Mouse (Mus musculus) adrenal gland, postnatal 10 days (tissue): ENCODE results near the gene Car1. TPM values are rescaled to one million over a fixed set of nuclear protein-coding genes. Genes with fewer than 3 reads are reported as not detected.
"Not testable (repeated sequence)": the region's sequence is repeated elsewhere in the genome, so short reads cannot be mapped to it uniquely, and the experiment has no call there.

Source experiments
- DNase-seq: peaks from one replicate; pipeline ENCODE4 v3.0.0; 2021; ENCODE audit warnings: mixed read lengths
- total RNA-seq, 2 experiments: library from RNA; stranded (reverse); gene quantifications; 2 replicates each; pipeline ENCODE4 v1.2.3; 2021

Gene Car1
- total RNA-seq, 2 experiments from 2014 or later, result 2.2 to 3.8 TPM

- not testable (repeated sequence) for DNase-seq
These were observed 25.0 kb downstream of the Car1 start for GRCm38 (mm10) chr3:14783198-14783597.

DNA sequence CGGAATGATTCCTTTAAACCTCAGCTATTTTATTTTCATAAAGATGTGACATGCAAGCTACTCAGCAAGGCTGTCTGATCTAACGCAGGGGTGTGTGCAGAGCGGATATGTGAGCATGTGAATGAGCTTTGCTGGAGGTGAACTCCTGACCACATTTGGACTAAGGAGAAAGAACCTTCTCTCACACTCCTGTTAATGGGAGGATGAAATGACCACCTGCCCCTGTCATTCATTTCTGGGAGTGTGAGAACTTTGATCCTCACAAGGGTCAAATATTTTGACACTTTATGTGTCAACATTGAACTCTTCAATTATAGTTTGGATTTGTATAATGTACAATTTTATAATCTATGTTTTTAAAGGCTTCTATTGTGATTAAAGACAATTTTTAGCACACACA is 25.8 kb downstream of the Car1 start:
- not testable (repeated sequence) for DNase-seq

- DNase-seq, result no peak
These were observed 28.0 kb downstream of the Car1 start for GRCm38 (mm10) chr3:14780212-14780611.

DNA sequence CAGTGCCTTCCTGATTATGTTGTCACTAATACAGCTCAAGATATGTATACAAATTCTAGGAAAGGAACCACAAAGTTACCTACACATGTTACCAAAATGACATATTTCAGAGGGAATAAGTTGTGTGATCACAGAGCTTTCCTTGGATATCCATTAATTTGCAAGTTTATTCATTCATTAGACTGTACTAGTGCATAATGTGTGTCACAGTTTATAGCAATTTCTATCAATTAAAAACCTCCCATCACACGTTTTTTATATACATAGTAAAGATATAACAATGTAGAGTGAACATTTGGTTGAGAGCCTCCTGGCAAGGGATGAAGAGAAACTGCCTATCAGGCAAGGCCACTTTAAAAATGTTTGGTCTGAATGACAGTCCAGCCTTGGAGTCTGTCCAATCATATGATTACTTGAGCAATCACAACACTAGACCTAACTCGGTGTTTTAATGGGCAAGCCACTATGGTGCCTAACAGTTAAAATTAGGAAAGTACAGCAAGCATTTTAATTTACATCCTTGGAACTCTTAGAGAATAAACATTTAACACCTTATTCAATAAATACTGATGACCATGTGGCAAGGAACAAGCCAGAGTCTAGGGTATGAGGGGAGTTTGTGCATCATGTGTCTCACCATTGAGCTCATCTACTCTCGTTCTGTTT is 31.5 kb downstream of the Car1 start:
- not testable (repeated sequence) for DNase-seq

DNA sequence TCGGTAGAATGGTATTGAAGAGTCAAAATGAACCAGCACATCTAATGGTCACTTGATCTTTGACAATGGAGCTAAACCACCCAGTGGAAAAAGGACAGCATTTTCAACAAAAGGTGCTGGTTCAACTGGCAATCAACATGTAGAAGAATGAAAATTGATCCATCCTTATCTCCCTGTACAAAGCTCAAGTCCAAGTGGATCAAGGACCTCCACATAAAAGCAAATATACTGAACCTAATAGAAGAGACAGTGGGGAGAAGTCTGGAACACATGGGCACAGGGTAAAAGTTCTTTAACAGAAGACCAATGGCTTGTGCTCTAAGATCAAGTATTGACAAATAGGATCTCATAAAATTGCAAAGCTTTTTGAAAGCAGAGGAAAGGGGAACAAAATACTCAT is 33.6 kb downstream of the Car1 start:
- not testable (repeated sequence) for DNase-seq

DNA sequence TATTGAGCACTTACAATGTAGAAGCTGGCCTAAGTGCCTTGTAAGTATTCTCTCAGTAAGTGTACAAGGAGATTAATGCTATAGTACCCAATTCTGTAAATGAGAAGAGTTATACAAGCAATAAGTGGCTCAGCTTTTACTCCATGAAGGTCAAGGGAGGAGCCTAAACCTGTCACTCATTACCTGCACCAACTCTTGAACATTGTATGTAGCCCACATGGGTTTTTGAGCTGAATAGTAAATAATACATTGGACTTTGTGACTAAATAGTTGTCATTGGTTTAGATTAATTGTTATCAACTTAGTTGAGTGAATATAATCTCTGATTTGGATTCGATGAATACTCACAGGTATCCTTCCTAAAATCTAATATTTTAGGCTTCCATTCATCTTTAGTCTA is 35.7 kb downstream of the Car1 start:
- DNase-seq, result not testable (repeated sequence)

- DNase-seq, result no peak
These were observed 43.2 kb downstream of the Car1 start for GRCm38 (mm10) chr3:14764755-14765566.

DNA sequence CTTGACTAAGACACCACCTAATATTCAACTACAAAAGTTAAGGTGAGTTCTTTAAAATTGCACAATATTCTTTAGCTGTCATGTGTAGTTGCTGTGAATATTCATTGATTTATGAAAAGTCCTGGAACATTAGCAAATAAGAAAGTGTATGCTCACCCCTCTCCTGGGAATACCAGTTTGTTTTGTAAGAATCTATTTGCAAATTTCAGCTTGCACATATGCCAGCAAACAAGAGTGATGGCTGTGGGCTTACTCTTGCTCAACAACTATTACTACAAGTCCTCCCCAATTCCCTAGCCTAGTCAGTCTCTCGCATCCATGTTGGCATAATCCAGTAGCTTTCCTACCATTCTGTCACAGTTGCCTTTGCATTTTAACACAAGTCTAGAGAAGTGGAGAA is 52.5 kb downstream of the Car1 start:
- DNase-seq, result peak; percentile 15

DNA sequence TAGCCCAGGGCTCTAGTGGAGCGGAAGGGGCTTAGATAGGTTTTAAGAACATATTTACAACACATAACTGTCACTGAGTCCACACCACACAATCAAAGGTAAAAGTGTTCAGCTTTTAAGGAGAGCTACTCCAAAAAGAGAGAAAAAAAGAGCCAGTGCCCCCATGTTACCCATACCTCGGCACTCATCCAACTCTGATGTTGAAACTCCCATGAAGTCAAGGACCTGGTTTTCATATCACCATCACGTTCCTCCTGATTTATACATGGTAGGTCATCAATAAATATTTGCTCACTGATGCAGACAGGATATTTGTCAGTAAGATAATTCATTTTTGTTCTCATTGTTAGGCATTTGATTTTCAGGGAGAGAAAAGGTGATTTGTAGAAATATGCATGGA is 62.1 kb downstream of the Car1 start:
- no peak for DNase-seq

DNA sequence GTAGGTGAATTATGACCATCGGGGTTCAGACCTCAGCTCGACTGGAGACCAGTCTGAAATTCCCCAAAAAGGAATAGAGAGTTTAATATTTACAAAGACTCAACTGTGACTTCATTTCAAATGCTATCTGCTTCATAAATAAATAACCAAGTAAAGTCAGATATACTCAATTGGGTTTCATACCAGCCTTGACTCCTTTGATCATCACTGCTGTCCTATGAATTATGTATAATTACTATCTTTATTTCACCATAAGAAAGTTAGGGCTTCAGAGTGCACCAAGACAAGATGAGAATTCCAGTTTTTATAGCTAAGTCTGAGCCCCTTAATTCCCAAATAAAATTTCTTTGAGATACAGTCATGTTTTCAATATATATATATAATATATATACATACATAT is 69.9 kb downstream of the Car1 start:
- no peak for DNase-seq

DNA sequence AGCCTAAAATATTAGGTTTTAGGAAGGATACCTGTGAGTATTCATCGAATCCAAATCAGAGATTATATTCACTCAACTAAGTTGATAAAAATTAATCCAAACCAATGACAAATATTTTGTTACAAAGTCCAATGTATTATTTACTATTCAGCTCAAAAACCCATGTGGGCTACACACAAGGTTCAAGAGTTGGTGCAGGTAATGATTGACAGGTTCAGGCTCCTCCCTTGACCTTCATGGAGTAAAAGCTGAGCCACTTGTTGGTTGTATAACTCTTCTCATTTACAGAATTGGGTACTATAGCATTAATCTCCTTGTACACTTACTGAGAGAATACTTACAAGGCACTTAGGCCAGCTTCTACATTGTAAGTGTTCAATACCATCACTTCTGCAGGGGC is 80.7 kb downstream of the Car1 start:
- DNase-seq, result not testable (repeated sequence)

GRCm38 (mm10) chr3:14725462-14725861 is 82.7 kb downstream of the Car1 start:
- not testable (repeated sequence) for DNase-seq

Other genes starting within 250 kb of the Car1 start
- gene 1810022K09Rik, start 197.1 kb downstream of the Car1 start, total RNA-seq, result 100 to 1,000 TPM; 169 to 173 TPM
- gene Car13, start 166.6 kb downstream of the Car1 start, total RNA-seq, result 10 to 100 TPM; 14.0 to 14.9 TPM
- gene Car3, start 55.1 kb upstream of the Car1 start, total RNA-seq, result 1,000 to 10,000 TPM; 1,701 to 1,775 TPM
- 10 to 100 TPM; 38.0 to 50.9 TPM for gene Car2, start 77.9 kb upstream of the Car1 start, total RNA-seq